In the genomic region with DNA sequence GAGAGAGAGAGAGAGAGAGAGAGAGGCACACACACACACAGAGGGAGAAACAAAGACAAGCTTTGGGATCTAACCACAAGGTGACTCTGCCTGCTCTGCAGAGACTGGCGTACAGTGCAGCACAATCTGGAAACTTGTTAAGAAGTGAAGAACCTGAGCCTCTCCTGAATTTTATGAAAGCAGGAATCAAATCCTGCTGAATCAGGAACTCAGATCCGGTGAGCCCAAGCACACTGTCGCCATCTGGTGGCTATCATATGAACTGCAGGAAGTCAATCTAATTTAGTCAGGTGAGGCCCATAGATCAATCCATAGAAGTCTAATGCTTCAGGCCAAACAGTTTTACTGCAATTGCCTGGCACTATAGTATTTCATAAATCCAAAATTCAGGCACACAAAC, we compare ENCODE assay signal across 9 mouse cellular contexts. TPM values are rescaled to one million over a fixed set of nuclear protein-coding genes. Genes with fewer than 3 reads are reported as not detected.
DNase-seq lines count a peak whose midpoint lies in the region; ATAC-seq and TF ChIP-seq lines count a peak whose summit lies in the region.
"Had no signal": no experiment of that assay in that cellular context is flagged by ENCODE, and none has a peak within 500 bp of the region (broad histone marks: within the 10 kb centered on the region; RNA-seq: fewer than 3 reads in every experiment).

No protein-coding gene starts in this region.

- no peak overlapping the region for H3K4me3 ChIP-seq in hindbrain, embryonic 11.5 days (ENCODE audit: low read depth, low read length)
- H3K4me3 ChIP-seq in hindbrain, embryonic 12.5 days = no peak overlapping the region
- H3K4me3 ChIP-seq in ES-Bruce4 (ENCODE audit: low read depth, low read length) = no peak overlapping the region
- no peak overlapping the region for H3K4me3 ChIP-seq in midbrain, postnatal 0 days (ENCODE audit: low read depth, low read length)

- DNase-seq in hindbrain, embryonic 11.5 days (ENCODE audit: low spot score) = peak; percentile 70
- peak; percentile 62 for DNase-seq in brain, adult 2 months (ENCODE audit: low read depth, low spot score)
- DNase-seq in forelimb bud, embryonic 11.5 days (ENCODE audit: low read depth, low spot score) = peak; percentile 60
- peak; percentile 21 to 65 for DNase-seq in layer of hippocampus, postnatal 25 days (ENCODE audit: extremely low spot score in 1 of 2, low spot score in 1 of 2)
- DNase-seq in midbrain, postnatal 0 days (ENCODE audit: low spot score) = peak; percentile 59

- H3K27me3 ChIP-seq in hindbrain, embryonic 11.5 days (ENCODE audit: control insufficient read depth, insufficient read depth, low read length) = no peaks in the 10 kb centered on the region
- H3K27me3 ChIP-seq in hindbrain, embryonic 12.5 days = no peaks in the 10 kb centered on the region
- H3K27me3 ChIP-seq in ES-Bruce4 (ENCODE audit: control insufficient read depth, insufficient read depth, low read length, poor library complexity, severe bottlenecking) = no peaks in the 10 kb centered on the region
- H3K27me3 ChIP-seq in midbrain, postnatal 0 days (ENCODE audit: insufficient read depth, low read length) = no peaks in the 10 kb centered on the region

- no peak overlapping the region for H3K9ac ChIP-seq in hindbrain, embryonic 11.5 days (ENCODE audit: low read depth, low read length)
- H3K9ac ChIP-seq in hindbrain, embryonic 12.5 days = no peak overlapping the region
- H3K9ac ChIP-seq in ES-Bruce4 (ENCODE audit: low read depth, poor library complexity, severe bottlenecking) = no peak overlapping the region
- no peak overlapping the region for H3K9ac ChIP-seq in midbrain, postnatal 0 days (replicated peaks; ENCODE audit: low read length, poor library complexity, severe bottlenecking)

- no peak for ATAC-seq in hindbrain, embryonic 11.5 days (ENCODE audit: low FRiP score)
- ATAC-seq in hindbrain, embryonic 12.5 days (ENCODE audit: low FRiP score) = no peak
- ATAC-seq in midbrain, postnatal 0 days (ENCODE audit: low FRiP score) = peak; percentile 54; the same call in 1 of the 2 replicates
- no peak for ATAC-seq in inflammation-experienced regulatory T-cells, adult 6 months

- TF ChIP-seq EP300 in ES-Bruce4 (IDR thresholded peaks at IDR 0.05; ENCODE audit: insufficient read depth, low read depth, low read length) = no peak

- H3K4me1 ChIP-seq in hindbrain, embryonic 11.5 days (replicated peaks; ENCODE audit: control insufficient read depth, insufficient read depth, low read length) = no peaks in the 10 kb centered on the region
- no peaks in the 10 kb centered on the region for H3K4me1 ChIP-seq in hindbrain, embryonic 12.5 days
- no peaks in the 10 kb centered on the region for H3K4me1 ChIP-seq in ES-Bruce4 (ENCODE audit: control insufficient read depth, insufficient read depth, low read length)
- H3K4me1 ChIP-seq in midbrain, postnatal 0 days (ENCODE audit: insufficient read depth, low read length) = no peaks in the 10 kb centered on the region

- H3K9me3 ChIP-seq in hindbrain, embryonic 11.5 days (ENCODE audit: control insufficient read depth, low read length) = no peaks in the 10 kb centered on the region
- no peaks in the 10 kb centered on the region for H3K9me3 ChIP-seq in hindbrain, embryonic 12.5 days (replicated peaks)
- no peaks in the 10 kb centered on the region for H3K9me3 ChIP-seq in ES-Bruce4 (replicated peaks; ENCODE audit: control insufficient read depth, insufficient read depth, low read length, poor library complexity, severe bottlenecking)
- no peaks in the 10 kb centered on the region for H3K9me3 ChIP-seq in midbrain, postnatal 0 days (ENCODE audit: low read length)

- H3K36me3 ChIP-seq in hindbrain, embryonic 11.5 days (ENCODE audit: control insufficient read depth, insufficient read depth, low read length) = no peaks in the 10 kb centered on the region
- H3K36me3 ChIP-seq in hindbrain, embryonic 12.5 days = no peaks in the 10 kb centered on the region
- H3K36me3 ChIP-seq in ES-Bruce4 (ENCODE audit: control insufficient read depth, insufficient read depth, low read length, poor library complexity, severe bottlenecking) = no peaks in the 10 kb centered on the region
- H3K36me3 ChIP-seq in midbrain, postnatal 0 days (ENCODE audit: insufficient read depth, low read length) = no peaks in the 10 kb centered on the region

- TF ChIP-seq POLR2A in ES-Bruce4 (IDR thresholded peaks at IDR 0.05; ENCODE audit: insufficient read depth, low read length) = no peak

- no peak overlapping the region for H3K4me2 ChIP-seq in hindbrain, embryonic 11.5 days (replicated peaks; ENCODE audit: low read depth, low read length)
- no peak overlapping the region for H3K4me2 ChIP-seq in hindbrain, embryonic 12.5 days (replicated peaks)
- H3K4me2 ChIP-seq in midbrain, postnatal 0 days (ENCODE audit: low read depth, low read length, poor library complexity, severe bottlenecking) = no peak overlapping the region

- peak; percentile 53 for TF ChIP-seq CTCF in ES-Bruce4 (IDR thresholded peaks at IDR 0.05; ENCODE audit: low read depth, low read length)
- TF ChIP-seq CTCF in midbrain, postnatal 0 days (IDR thresholded peaks at IDR 0.05) = peak; percentile 88

- no peak overlapping the region for H3K27ac ChIP-seq in hindbrain, embryonic 11.5 days (ENCODE audit: low read depth, low read length)
- no peak overlapping the region for H3K27ac ChIP-seq in hindbrain, embryonic 12.5 days
- H3K27ac ChIP-seq in ES-Bruce4 (ENCODE audit: insufficient read depth, low read length) = no peak overlapping the region
- H3K27ac ChIP-seq in midbrain, postnatal 0 days (ENCODE audit: low read depth, low read length) = no peak overlapping the region

- WGBS in hindbrain, embryonic 11.5 days = 31% methylated on average over 3 of the region's 3 CpGs
- 33% methylated on average over 3 of the region's 3 CpGs for WGBS in hindbrain, embryonic 12.5 days
- 34% methylated on average over 3 of the region's 3 CpGs for WGBS in midbrain, postnatal 0 days

RNA-seq across cellular contexts. Expression of a gene that starts 5.8 kb away (rescaled TPM):
- polyA plus RNA-seq in hindbrain, embryonic 11.5 days (2014; fragmentation: Nextera tagmentation; extraction: Ambion mirVana) = not detected in 2 replicates
- polyA plus RNA-seq in hindbrain, embryonic 12.5 days (2016; fragmentation: Nextera tagmentation; extraction: Ambion mirVana) = not detected in 2 replicates
- not detected in 2 replicates for polyA plus RNA-seq in ES-Bruce4 (2011; ENCODE audit: insufficient read depth, insufficient read length, low read depth, missing spikeins)
- total RNA-seq in layer of hippocampus, postnatal 25 days (2021) = not detected
- total RNA-seq in midbrain, postnatal 0 days (2014; rRNA removed) = not detected in 2 replicates
- polyA plus RNA-seq in midbrain, postnatal 0 days (2015; fragmentation: Nextera tagmentation; extraction: Ambion mirVana) = 0.09 TPM in 1 of 2 replicates, not detected in the other
- not detected for polyA plus RNA-seq in inflammation-experienced regulatory T-cells, adult 6 months (2017; shearing (Covaris generic))

RNA-seq across cellular contexts. Expression of a gene that starts 51.9 kb away (rescaled TPM):
- polyA plus RNA-seq in hindbrain, embryonic 11.5 days (2014; fragmentation: Nextera tagmentation; extraction: Ambion mirVana) = 0.08 TPM in 1 of 2 replicates, not detected in the other
- polyA plus RNA-seq in hindbrain, embryonic 12.5 days (2016; fragmentation: Nextera tagmentation; extraction: Ambion mirVana) = not detected in 2 replicates
- polyA plus RNA-seq in ES-Bruce4 (2011; ENCODE audit: insufficient read depth, insufficient read length, low read depth, missing spikeins) = not detected in 2 replicates
- total RNA-seq in layer of hippocampus, postnatal 25 days (2021) = not detected
- not detected in 2 replicates for total RNA-seq in midbrain, postnatal 0 days (2014; rRNA removed)
- polyA plus RNA-seq in midbrain, postnatal 0 days (2015; fragmentation: Nextera tagmentation; extraction: Ambion mirVana) = 0.07 TPM in 1 of 2 replicates, not detected in the other
- not detected for polyA plus RNA-seq in inflammation-experienced regulatory T-cells, adult 6 months (2017; shearing (Covaris generic))
- polyA plus RNA-seq: neural tube, embryonic 14.5 days had no signal
